Mouse (Mus musculus) stomach, postnatal 0 days (tissue): ENCODE measurements at regions not wholly inside any gene's neighbourhood (a gene's known extent, or its start where the extent isn't known, plus 50 kb on each side); places are given as distances from the start of the nearest gene placed in this dataset.
"Not testable (repeated sequence)": the region's sequence is repeated elsewhere in the genome, so short reads cannot be mapped to it uniquely, and the experiment has no call there.

Source experiments
- ATAC-seq: fragments of 200-750 bp; cut with Nextera tagmentation; 2 replicates; pipeline ENCODE4 v1.8.0; 2017; ENCODE audit not compliant: low FRiP score, low TSS enrichment
- DNase-seq: peaks from one replicate; pipeline ENCODE4 v3.0.0-alpha.2; 2016; ENCODE audit warnings: low spot score
- H3K27ac ChIP-seq: fragments of 300-500 bp; sonication (generic); replicated peaks from 2 replicates; pipeline ENCODE4 v1.5.1; 2014; ENCODE audit warnings: mild to moderate bottlenecking, control low read depth
- H3K27me3 ChIP-seq: fragments of 300-500 bp; sonication (generic); 2 replicates; pipeline ENCODE4 v1.6.1; 2014; ENCODE audit warnings: low read length; ENCODE audit not compliant: control insufficient read depth, insufficient read depth
- H3K36me3 ChIP-seq: fragments of 300-500 bp; sonication (generic); 2 replicates; pipeline ENCODE4 v1.6.1; 2014; ENCODE audit warnings: low read length, mixed read lengths; ENCODE audit not compliant: control insufficient read depth, insufficient read depth
- H3K4me1 ChIP-seq: fragments of 300-500 bp; sonication (generic); replicated peaks from 2 replicates; pipeline ENCODE4 v1.6.1; 2014; ENCODE audit warnings: antibody characterized with exemption; ENCODE audit not compliant: control insufficient read depth, insufficient read depth
- H3K4me2 ChIP-seq: fragments of 300-500 bp; sonication (generic); replicated peaks from 2 replicates; pipeline ENCODE4 v1.6.1; 2014; ENCODE audit warnings: low read depth, mild to moderate bottlenecking, control low read depth, moderate library complexity
- H3K4me3 ChIP-seq: fragments of 300-500 bp; sonication (generic); 2 replicates; pipeline ENCODE4 v1.5.1; 2014; ENCODE audit warnings: low read depth, low read length, control low read depth
- H3K9ac ChIP-seq: fragments of 300-500 bp; sonication (generic); 2 replicates; pipeline ENCODE4 v1.6.1; 2014; ENCODE audit warnings: mild to moderate bottlenecking, low read length, control low read depth, mixed read lengths
- H3K9me3 ChIP-seq: fragments of 300-500 bp; sonication (generic); 2 replicates; pipeline ENCODE4 v1.6.1; 2016; ENCODE audit warnings: low read length; ENCODE audit not compliant: control insufficient read depth
- CTCF ChIP-seq: IDR thresholded peaks from 2 replicates; pipeline ENCODE4 v1.5.1; 2016; ENCODE audit warnings: antibody characterized with exemption, low read depth, mild to moderate bottlenecking, moderate library complexity
- EP300 ChIP-seq: optimal IDR thresholded peaks from 2 replicates; pipeline ENCODE3; 2016; ENCODE audit warnings: antibody characterized with exemption
- WGBS: fragments of 180-500 bp; shearing (Covaris S2); extraction: QIAGEN DNeasy Blood & Tissue Kit; methylation state at CpG from one replicate; pipeline ENCODE4 v1.1.7; 2014; 5-methylcytosine and 5-hydroxymethylcytosine counted together

DNA sequence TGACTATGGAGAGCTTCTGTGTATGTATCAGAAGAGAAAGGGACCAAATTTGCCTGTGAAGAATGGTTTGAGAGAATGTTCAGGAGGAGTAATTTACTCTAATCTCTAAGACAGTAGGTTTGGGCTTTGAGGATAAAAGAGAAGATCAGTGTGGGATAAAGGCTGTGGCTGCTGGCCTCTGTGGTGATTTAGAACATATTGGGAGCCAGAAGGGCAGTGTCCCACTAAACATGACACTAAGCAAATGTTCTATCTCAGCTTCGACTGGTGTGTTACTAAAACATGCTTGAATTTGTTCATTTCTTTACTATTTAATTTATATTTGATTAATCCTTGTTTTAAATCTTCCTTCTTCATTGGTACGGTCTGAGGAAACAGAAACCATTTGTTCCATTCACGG is 113.1 kb downstream of the Gm21897 start:
- no peaks in the 10 kb centered on the region for H3K27me3 ChIP-seq
- DNase-seq (no peak), ATAC-seq (no peak)
- WGBS = 44% methylated on average over 3 of the region's 3 CpGs
- H3K36me3 ChIP-seq = no peaks in the 10 kb centered on the region
- no peak overlapping the region for H3K27ac ChIP-seq
- TF ChIP-seq EP300 = no peak
- no peak for TF ChIP-seq CTCF
- no peak overlapping the region for H3K9ac ChIP-seq
- no peaks in the 10 kb centered on the region for H3K4me1 ChIP-seq
- no peak overlapping the region for H3K4me2 ChIP-seq
- H3K4me3 ChIP-seq = no peak overlapping the region
- H3K9me3 ChIP-seq = no peaks in the 10 kb centered on the region

DNA sequence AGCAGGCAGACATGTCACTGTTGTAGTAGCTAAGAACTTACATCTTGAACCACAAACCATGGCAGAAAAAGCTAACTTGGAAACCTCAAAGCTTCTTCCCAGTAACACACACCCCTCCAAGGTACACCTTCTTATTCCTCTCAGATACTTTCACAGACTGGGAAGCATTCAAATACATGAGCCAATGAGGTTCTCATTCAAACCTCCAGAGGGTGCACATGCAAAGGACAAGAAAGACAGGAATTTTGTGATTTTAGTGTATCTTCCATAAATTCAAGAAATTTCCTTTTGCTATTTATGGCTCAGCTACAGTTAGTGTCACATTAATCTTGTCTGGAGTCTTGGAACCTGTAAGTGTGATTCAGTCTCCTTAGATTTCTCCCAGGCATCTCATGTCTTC is 115.4 kb downstream of the Gm21897 start:
- H3K4me3 ChIP-seq = no peak overlapping the region
- no peak for DNase-seq
- TF ChIP-seq EP300 = no peak
- TF ChIP-seq CTCF = peak; percentile 57
- H3K4me1 ChIP-seq = no peaks in the 10 kb centered on the region
- H3K36me3 ChIP-seq = no peaks in the 10 kb centered on the region
- H3K9me3 ChIP-seq = no peaks in the 10 kb centered on the region
- H3K4me2 ChIP-seq = no peak overlapping the region
- no peak overlapping the region for H3K9ac ChIP-seq
- no peak overlapping the region for H3K27ac ChIP-seq
- no peaks in the 10 kb centered on the region for H3K27me3 ChIP-seq
- no peak for ATAC-seq

DNA sequence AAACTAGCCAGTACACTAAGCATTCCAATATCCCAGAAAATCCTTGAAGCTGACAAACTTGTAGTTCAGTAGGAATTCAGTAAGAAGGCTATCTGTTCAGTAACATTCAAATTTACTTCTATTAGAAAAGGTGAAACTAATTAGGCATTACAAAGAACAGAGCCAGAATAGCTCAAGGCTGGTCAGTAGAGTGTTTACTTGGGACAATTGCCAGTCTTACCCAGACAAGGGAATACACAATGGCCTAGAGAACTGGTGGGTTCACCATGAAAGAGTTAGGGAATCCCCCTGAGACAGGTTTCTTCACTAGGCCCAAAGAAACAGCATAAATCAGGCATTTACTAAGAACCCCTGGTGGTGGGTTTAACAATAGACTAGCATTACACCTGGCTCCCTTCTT is 145.6 kb downstream of the Gm21897 start:
- not testable (repeated sequence) for H3K4me1 ChIP-seq

DNA sequence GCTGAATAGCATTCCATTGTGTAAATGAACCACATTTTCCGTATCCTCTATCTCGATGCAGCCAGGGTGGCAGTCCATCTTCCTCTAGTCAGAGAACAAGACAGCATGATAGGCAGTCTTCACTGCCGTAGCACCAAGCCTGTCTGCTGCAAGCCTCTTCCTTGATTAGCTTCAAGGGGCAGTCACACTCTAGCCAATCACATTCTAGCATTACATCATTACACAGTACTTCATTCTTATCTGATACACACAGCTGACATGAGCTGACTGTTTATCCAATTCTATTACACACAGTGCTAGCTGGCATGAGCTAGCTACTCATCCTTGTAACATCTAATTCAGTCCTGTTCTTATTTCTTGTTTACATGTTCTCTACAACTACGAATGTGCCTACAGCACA is 156.6 kb downstream of the Gm21897 start:
- Histone ChIP-seq H3K4me1 (no peaks in the 10 kb centered on the region), H3K4me3 (no peak overlapping the region), H3K27ac (no peak overlapping the region), H3K36me3 (no peaks in the 10 kb centered on the region), H3K27me3 (no peaks in the 10 kb centered on the region), H3K9ac (no peak overlapping the region), H3K9me3 (no peaks in the 10 kb centered on the region), H3K4me2 (no peak overlapping the region)
- no peak for ATAC-seq
- 68% methylated on average over 4 of the region's 4 CpGs for WGBS
- DNase-seq = no peak
- no peak for TF ChIP-seq CTCF
- TF ChIP-seq EP300 = no peak

More for the DNA sequence above, 145.6 kb downstream of the Gm21897 start:
- not testable (repeated sequence) for ATAC-seq, H3K9me3 ChIP-seq, H3K27me3 ChIP-seq, DNase-seq, H3K4me2 ChIP-seq, H3K27ac ChIP-seq, H3K36me3 ChIP-seq, H3K9ac ChIP-seq, H3K4me3 ChIP-seq

DNA sequence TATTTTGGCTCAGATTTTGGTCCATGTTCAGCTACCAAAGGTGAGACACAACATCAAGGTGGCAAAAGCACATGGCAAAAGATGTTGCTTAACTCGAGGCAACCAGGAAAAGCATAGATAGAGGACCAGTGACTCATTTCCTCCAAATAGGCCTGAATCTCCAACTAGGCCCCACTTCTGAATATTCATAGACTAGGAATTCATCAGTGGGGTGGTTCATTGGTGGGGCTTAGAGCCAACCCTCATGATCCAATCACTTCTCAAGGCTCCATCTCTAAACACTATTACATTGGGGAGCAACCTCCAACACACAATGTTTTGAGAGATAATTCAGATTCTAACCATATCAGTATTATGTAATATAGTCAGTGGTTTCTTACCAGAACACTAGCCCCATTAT is 161.6 kb downstream of the Gm21897 start:
- Histone ChIP-seq H3K4me2 (no peak overlapping the region), H3K27ac (no peak overlapping the region), H3K9ac (no peak overlapping the region), H3K4me3 (no peak overlapping the region), H3K9me3 (no peaks in the 10 kb centered on the region), H3K36me3 (no peaks in the 10 kb centered on the region), H3K4me1 (no peaks in the 10 kb centered on the region), H3K27me3 (no peaks in the 10 kb centered on the region)
- no peak for ATAC-seq
- no peak for TF ChIP-seq CTCF
- no peak for TF ChIP-seq EP300
- 63% methylated on average over 1 of the region's 1 CpGs for WGBS
- no peak for DNase-seq

DNA sequence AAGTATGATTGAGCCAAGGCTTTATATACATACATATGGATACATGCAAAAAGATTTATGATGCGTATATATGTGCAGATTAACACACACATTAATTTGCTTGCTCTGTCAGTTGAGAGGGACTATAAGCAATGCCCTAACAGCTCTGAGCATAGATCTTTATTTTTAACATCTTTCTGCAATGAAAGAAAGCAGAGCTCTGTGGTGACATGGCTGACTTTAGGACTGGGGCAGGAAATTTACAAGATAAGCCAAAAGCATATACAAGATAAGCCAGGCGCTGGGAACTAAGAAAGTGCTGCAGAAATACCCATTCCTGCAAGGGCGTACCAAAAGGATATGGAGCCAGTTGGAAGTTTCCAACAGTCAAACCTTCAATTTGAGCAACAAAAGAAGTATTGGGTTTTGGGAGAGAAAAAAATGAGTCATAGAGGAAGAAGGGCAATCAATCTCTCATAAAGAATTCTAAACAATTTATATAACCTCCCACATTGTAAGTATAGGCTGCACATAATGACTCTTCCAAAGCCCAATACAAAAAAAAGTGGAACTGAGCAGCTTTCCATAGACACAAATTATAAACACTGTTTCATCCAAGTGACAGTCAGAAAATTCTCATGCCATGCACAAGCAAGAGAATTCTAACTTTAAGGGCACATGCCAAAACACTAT is 174.2 kb downstream of the Gm21897 start:
- Histone ChIP-seq H3K27me3 (no peaks in the 10 kb centered on the region), H3K27ac (no peak overlapping the region), H3K36me3 (no peaks in the 10 kb centered on the region), H3K4me2 (no peak overlapping the region), H3K4me3 (no peak overlapping the region), H3K9me3 (no peaks in the 10 kb centered on the region), H3K4me1 (no peaks in the 10 kb centered on the region), H3K9ac (no peak overlapping the region)
- DNase-seq (no peak), ATAC-seq (no peak)
- WGBS = 36% methylated on average over 3 of the region's 3 CpGs
- TF ChIP-seq CTCF = no peak
- no peak for TF ChIP-seq EP300
